Mouse (Mus musculus) forebrain, embryonic 13.5 days (tissue): ENCODE measurements at regions not wholly inside any gene's neighbourhood (a gene's known extent, or its start where the extent isn't known, plus 50 kb on each side); places are given as distances from the start of the nearest gene placed in this dataset.
A peak's percentile ranks its signal among the peaks of the same experiment; 100 is the strongest.

Experiments
- ATAC-seq: fragments of 200-750 bp; cut with Nextera tagmentation; 2 replicates; pipeline ENCODE4 v1.8.0; 2017
- H3K27ac ChIP-seq: fragments of 300-500 bp; sonication (generic); 2 replicates; pipeline ENCODE4 v1.5.1; 2015; ENCODE audit warnings: inconsistent platforms, mild to moderate bottlenecking, moderate library complexity
- H3K27me3 ChIP-seq: fragments of 300-500 bp; sonication (generic); 2 replicates; pipeline ENCODE4 v1.6.1; 2015; ENCODE audit warnings: mild to moderate bottlenecking, inconsistent platforms
- H3K36me3 ChIP-seq: fragments of 300-500 bp; sonication (generic); 2 replicates; pipeline ENCODE4 v1.6.1; 2015; ENCODE audit warnings: mild to moderate bottlenecking, inconsistent platforms; ENCODE audit not compliant: poor library complexity, severe bottlenecking
- H3K4me1 ChIP-seq: fragments of 300-500 bp; sonication (generic); 2 replicates; pipeline ENCODE4 v1.6.1; 2015; ENCODE audit warnings: inconsistent platforms
- H3K4me2 ChIP-seq: fragments of 300-500 bp; sonication (generic); 2 replicates; pipeline ENCODE4 v1.6.1; 2015; ENCODE audit warnings: inconsistent platforms, mild to moderate bottlenecking, moderate library complexity
- H3K4me3 ChIP-seq: fragments of 300-500 bp; sonication (generic); 2 replicates; pipeline ENCODE4 v1.5.1; 2015; ENCODE audit warnings: mild to moderate bottlenecking, inconsistent platforms
- H3K9ac ChIP-seq: fragments of 300-500 bp; sonication (generic); 2 replicates; pipeline ENCODE4 v1.6.1; 2015; ENCODE audit warnings: mild to moderate bottlenecking, inconsistent platforms
- H3K9me3 ChIP-seq: fragments of 300-500 bp; sonication (generic); replicated peaks from 2 replicates; pipeline ENCODE4 v1.6.1; 2016; ENCODE audit warnings: inconsistent platforms
- WGBS: fragments of 180-500 bp; shearing (Covaris S2); methylation state at CpG from one replicate; pipeline ENCODE4 v1.1.7; 2015; 5-methylcytosine and 5-hydroxymethylcytosine counted together

GRCm38 (mm10) chr6:55627228-55627627, 53.8 kb downstream of the Neurod6 start:
- H3K27ac ChIP-seq: no peak overlapping the region
- no peak for ATAC-seq
- H3K4me1 ChIP-seq: no peaks in the 10 kb centered on the region
- no peak overlapping the region for H3K4me2 ChIP-seq
- H3K9ac ChIP-seq: no peak overlapping the region
- 77% methylated on average over 5 of the region's 5 CpGs for WGBS
- H3K36me3 ChIP-seq: no peaks in the 10 kb centered on the region
- no peak overlapping the region for H3K4me3 ChIP-seq
- H3K9me3 ChIP-seq: no peaks in the 10 kb centered on the region
- H3K27me3 ChIP-seq: no peaks in the 10 kb centered on the region

GRCm38 (mm10) chr6:55620366-55620765, 60.7 kb downstream of the Neurod6 start:
- Histone ChIP-seq H3K27me3 (no peaks in the 10 kb centered on the region), H3K36me3 (no peaks in the 10 kb centered on the region), H3K4me2 (no peak overlapping the region), H3K4me3 (no peak overlapping the region), H3K4me1 (peaks cover 15% of the 10 kb centered on the region), H3K27ac (no peak overlapping the region), H3K9ac (no peak overlapping the region), H3K9me3 (no peaks in the 10 kb centered on the region)
- WGBS: 93% methylated on average over 3 of the region's 3 CpGs
- ATAC-seq: no peak

GRCm38 (mm10) chr6:55617922-55618481, 63.1 kb downstream of the Neurod6 start:
- Histone ChIP-seq H3K9me3 (no peaks in the 10 kb centered on the region), H3K4me2 (peak overlapping the region; percentile 55), H3K27me3 (no peaks in the 10 kb centered on the region), H3K4me3 (peak overlapping the region; percentile 16; the same call in 1 of the 2 replicates), H3K36me3 (no peaks in the 10 kb centered on the region), H3K9ac (peak overlapping the region; percentile 61), H3K27ac (peak overlapping the region; percentile 94), H3K4me1 (peaks cover 15% of the 10 kb centered on the region)
- peak; percentile 89 for ATAC-seq
- WGBS: 13% methylated on average over 13 of the region's 13 CpGs

- no peak overlapping the region for H3K9ac ChIP-seq
- H3K27me3 ChIP-seq: no peaks in the 10 kb centered on the region
- H3K27ac ChIP-seq: no peak overlapping the region
- H3K9me3 ChIP-seq: no peaks in the 10 kb centered on the region
- 23% methylated on average over 3 of the region's 3 CpGs for WGBS
- no peaks in the 10 kb centered on the region for H3K36me3 ChIP-seq
- H3K4me1 ChIP-seq: peaks cover 3% of the 10 kb centered on the region; the same call in 1 of the 2 replicates
- no peak overlapping the region for H3K4me2 ChIP-seq
- no peak for ATAC-seq
- no peak overlapping the region for H3K4me3 ChIP-seq
Measured at GRCm38 (mm10) chr6:55610395-55610794, 70.7 kb downstream of the Neurod6 start.

GRCm38 (mm10) chr6:55609976-55610375, 71.1 kb downstream of the Neurod6 start:
- Histone ChIP-seq H3K4me2 (no peak overlapping the region), H3K9me3 (no peaks in the 10 kb centered on the region), H3K27ac (no peak overlapping the region), H3K27me3 (no peaks in the 10 kb centered on the region), H3K36me3 (no peaks in the 10 kb centered on the region), H3K9ac (no peak overlapping the region), H3K4me3 (no peak overlapping the region), H3K4me1 (peaks cover 3% of the 10 kb centered on the region; the same call in 1 of the 2 replicates)
- WGBS: 77% methylated on average over 1 of the region's 1 CpGs
- ATAC-seq: no peak

- 74% methylated on average over 1 of the region's 1 CpGs for WGBS
- no peak overlapping the region for H3K27ac ChIP-seq
- H3K36me3 ChIP-seq: no peaks in the 10 kb centered on the region
- no peak for ATAC-seq
- H3K9me3 ChIP-seq: no peaks in the 10 kb centered on the region
- H3K4me3 ChIP-seq: no peak overlapping the region
- H3K9ac ChIP-seq: no peak overlapping the region
- H3K4me1 ChIP-seq: peaks cover 3% of the 10 kb centered on the region; the same call in 1 of the 2 replicates
- H3K27me3 ChIP-seq: no peaks in the 10 kb centered on the region
- H3K4me2 ChIP-seq: no peak overlapping the region
Measured at GRCm38 (mm10) chr6:55609053-55609452, 72.0 kb downstream of the Neurod6 start.

GRCm38 (mm10) chr6:55597088-55597487, 84.0 kb downstream of the Neurod6 start:
- 92% methylated on average over 4 of the region's 4 CpGs for WGBS
- H3K27me3 ChIP-seq: no peaks in the 10 kb centered on the region
- H3K4me1 ChIP-seq: no peaks in the 10 kb centered on the region
- no peak overlapping the region for H3K4me3 ChIP-seq
- H3K4me2 ChIP-seq: no peak overlapping the region
- H3K27ac ChIP-seq: no peak overlapping the region
- ATAC-seq: no peak
- no peaks in the 10 kb centered on the region for H3K36me3 ChIP-seq
- H3K9ac ChIP-seq: no peak overlapping the region
- H3K9me3 ChIP-seq: no peaks in the 10 kb centered on the region

- Histone ChIP-seq H3K4me1 (0 out of 2 replicates have a peak, but pooled peaks cover 6% of the 10 kb centered on the region), H3K9ac (no peak overlapping the region), H3K27ac (no peak overlapping the region), H3K36me3 (no peaks in the 10 kb centered on the region), H3K4me3 (no peak overlapping the region), H3K27me3 (no peaks in the 10 kb centered on the region), H3K4me2 (no peak overlapping the region), H3K9me3 (no peaks in the 10 kb centered on the region)
- ATAC-seq: no peak
- WGBS: 92% methylated on average over 4 of the region's 4 CpGs
Measured at GRCm38 (mm10) chr6:55592126-55592525, 88.9 kb downstream of the Neurod6 start.

GRCm38 (mm10) chr6:55581106-55581505, 100.0 kb downstream of the Neurod6 start:
- peak overlapping the region; percentile 91 for H3K27ac ChIP-seq
- 50% methylated on average over 6 of the region's 6 CpGs for WGBS
- no peak for ATAC-seq

GRCm38 (mm10) chr6:55580036-55580435, 101.0 kb downstream of the Neurod6 start:
- ATAC-seq: peak; percentile 66
- Histone ChIP-seq H3K4me2 (peak overlapping the region; percentile 44), H3K27ac (peak overlapping the region; percentile 91), H3K4me1 (peaks cover 31% of the 10 kb centered on the region), H3K27me3 (no peaks in the 10 kb centered on the region), H3K36me3 (no peaks in the 10 kb centered on the region), H3K9me3 (no peaks in the 10 kb centered on the region), H3K4me3 (no peak overlapping the region), H3K9ac (no peak overlapping the region)
- WGBS: 6% methylated on average over 5 of the region's 5 CpGs

More at GRCm38 (mm10) chr6:55581106-55581505, 100.0 kb downstream of the Neurod6 start:
- Histone ChIP-seq H3K9ac (no peak overlapping the region), H3K4me2 (no peak overlapping the region), H3K4me1 (peaks cover 31% of the 10 kb centered on the region), H3K36me3 (no peaks in the 10 kb centered on the region), H3K27me3 (no peaks in the 10 kb centered on the region), H3K4me3 (no peak overlapping the region), H3K9me3 (no peaks in the 10 kb centered on the region)

GRCm38 (mm10) chr6:55579611-55580010, 101.5 kb downstream of the Neurod6 start:
- peak; percentile 80 for ATAC-seq
- WGBS: 26% methylated on average over 9 of the region's 9 CpGs
- peak overlapping the region; percentile 44 for H3K4me2 ChIP-seq
- peaks cover 31% of the 10 kb centered on the region for H3K4me1 ChIP-seq
- no peaks in the 10 kb centered on the region for H3K27me3 ChIP-seq
- H3K9ac ChIP-seq: no peak overlapping the region
- no peaks in the 10 kb centered on the region for H3K36me3 ChIP-seq
- no peak overlapping the region for H3K4me3 ChIP-seq
- H3K9me3 ChIP-seq: no peaks in the 10 kb centered on the region
- peak overlapping the region; percentile 91 for H3K27ac ChIP-seq

- Histone ChIP-seq H3K4me3 (no peak overlapping the region), H3K9ac (no peak overlapping the region), H3K36me3 (no peaks in the 10 kb centered on the region), H3K4me2 (peak overlapping the region; percentile 44), H3K9me3 (no peaks in the 10 kb centered on the region), H3K27me3 (no peaks in the 10 kb centered on the region), H3K27ac (peak overlapping the region; percentile 91), H3K4me1 (peaks cover 31% of the 10 kb centered on the region)
- ATAC-seq: peak; percentile 63
- WGBS: 29% methylated on average over 5 of the region's 5 CpGs
Measured at GRCm38 (mm10) chr6:55579105-55579504, 102.0 kb downstream of the Neurod6 start.

- 85% methylated on average over 1 of the region's 1 CpGs for WGBS
Measured at GRCm38 (mm10) chr6:55578051-55578450, 103.0 kb downstream of the Neurod6 start.

More at GRCm38 (mm10) chr6:55578051-55578450, 103.0 kb downstream of the Neurod6 start:
- H3K4me2 ChIP-seq: no peak overlapping the region
- peak; percentile 23; the same call in 1 of the 2 replicates for ATAC-seq
- peak overlapping the region; percentile 91 for H3K27ac ChIP-seq
- H3K4me1 ChIP-seq: peaks cover 31% of the 10 kb centered on the region
- no peaks in the 10 kb centered on the region for H3K9me3 ChIP-seq
- H3K9ac ChIP-seq: no peak overlapping the region
- no peak overlapping the region for H3K4me3 ChIP-seq
- H3K36me3 ChIP-seq: no peaks in the 10 kb centered on the region
- no peaks in the 10 kb centered on the region for H3K27me3 ChIP-seq
